Mouse (Mus musculus) heart, adult 2 months (tissue): ENCODE measurements around the gene Rae1.

Experiments used
- CTCF ChIP-seq: fragments of 200-600 bp; IDR thresholded peaks from 2 replicates; pipeline ENCODE4 v1.8.1; 2022; ENCODE audit warnings: antibody characterized with exemption, mild to moderate bottlenecking, moderate library complexity
- POLR2A ChIP-seq: fragments of 200-500 bp; IDR thresholded peaks from 2 replicates; pipeline ENCODE4 v1.6.1; 2011; ENCODE audit warnings: mild to moderate bottlenecking, low read depth, low read length, control low read depth; ENCODE audit not compliant: insufficient read depth

DNA sequence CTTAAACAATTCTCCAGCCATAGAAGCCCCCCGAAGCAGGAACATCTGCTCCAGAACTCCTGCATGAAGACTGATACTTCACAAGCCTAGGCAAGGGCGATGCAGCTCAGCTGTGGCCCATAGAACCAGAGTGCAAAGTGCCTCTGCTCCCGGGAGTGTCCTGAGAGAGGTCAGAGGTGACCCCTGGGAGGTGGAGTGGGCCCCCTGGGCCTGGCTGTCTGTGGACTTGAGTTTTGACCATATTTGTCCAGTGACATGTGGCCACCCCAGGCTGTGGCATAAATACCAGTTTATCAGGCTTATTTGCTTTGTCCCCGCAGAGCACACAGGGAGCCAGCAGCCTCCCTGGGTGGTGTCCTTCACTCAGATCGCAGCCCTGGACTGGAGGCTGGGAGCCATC lies 41.3 kb downstream of the Rae1 start:
- TF ChIP-seq CTCF (no peak), POLR2A (no peak)
